Mouse (Mus musculus) kidney, postnatal 36 days (tissue): ENCODE measurements at regions not wholly inside any gene's neighbourhood (a gene's known extent, or its start where the extent isn't known, plus 50 kb on each side); places are given as distances from the start of the nearest gene placed in this dataset.

Source experiments
- DNase-seq, 2 experiments: peaks; one replicate each; pipeline ENCODE4 v3.0.0; 2021 to 2022; ENCODE audit warnings: mixed read lengths in 2 of 2

DNA sequence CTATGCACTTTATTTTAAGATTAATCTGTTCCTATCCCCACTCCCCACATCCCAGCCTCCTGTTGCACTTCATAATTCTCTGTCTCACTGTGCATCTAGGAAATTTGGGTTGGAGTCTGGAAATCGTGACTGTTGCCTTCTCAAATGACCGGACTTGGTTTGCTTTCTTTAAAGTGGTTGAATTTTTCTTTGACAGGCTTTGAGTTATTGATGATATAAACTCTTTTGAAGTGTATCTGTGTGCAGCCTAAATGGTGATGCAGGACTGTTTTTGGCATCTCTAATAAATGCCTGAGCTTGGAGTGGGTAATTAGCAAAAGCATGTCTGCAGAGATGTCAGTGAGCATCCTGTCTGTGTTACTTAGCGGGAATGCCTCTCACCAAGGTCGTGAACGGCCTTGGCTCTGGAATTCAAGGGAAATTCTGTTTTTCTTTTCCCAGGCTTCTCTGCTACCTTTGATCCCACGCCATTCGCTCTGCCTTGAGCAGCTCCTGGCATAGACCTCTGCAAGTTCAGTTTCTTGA lies 292.8 kb upstream of the Igfbp3 start:
- DNase-seq = no peak

DNA sequence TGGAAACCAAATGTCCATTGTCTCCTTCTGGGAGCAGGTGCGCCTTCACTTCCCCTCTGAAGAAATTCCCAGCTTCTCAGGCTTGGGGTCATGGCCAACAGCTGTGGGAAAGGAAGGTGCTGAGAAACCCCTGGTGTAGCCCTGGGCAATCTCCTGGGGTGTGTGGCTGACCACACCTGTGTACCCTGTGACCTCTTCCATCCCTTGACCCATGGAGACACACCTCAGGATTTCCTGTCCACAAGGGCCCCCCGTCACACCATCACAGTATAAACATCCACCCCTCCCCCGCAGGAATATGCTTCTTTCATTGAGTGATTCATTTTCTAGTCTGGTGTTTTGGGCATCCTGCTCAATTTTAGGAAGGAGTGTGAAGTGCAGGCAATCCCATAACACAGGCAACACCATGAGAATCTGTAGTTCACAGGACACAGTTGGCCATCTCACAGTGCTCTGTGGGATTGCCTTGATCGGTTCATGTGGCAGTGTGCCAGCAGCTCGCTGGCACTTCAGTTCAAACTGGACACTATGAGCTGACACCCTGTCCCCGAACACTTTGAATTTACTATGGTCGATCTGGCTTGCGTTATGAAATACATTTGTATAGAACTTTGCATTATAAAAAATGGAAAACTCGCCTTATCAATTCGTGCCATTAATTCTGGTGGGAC lies 291.1 kb upstream of the Igfbp3 start:
- peak; percentile 65 to 79 for DNase-seq

DNA sequence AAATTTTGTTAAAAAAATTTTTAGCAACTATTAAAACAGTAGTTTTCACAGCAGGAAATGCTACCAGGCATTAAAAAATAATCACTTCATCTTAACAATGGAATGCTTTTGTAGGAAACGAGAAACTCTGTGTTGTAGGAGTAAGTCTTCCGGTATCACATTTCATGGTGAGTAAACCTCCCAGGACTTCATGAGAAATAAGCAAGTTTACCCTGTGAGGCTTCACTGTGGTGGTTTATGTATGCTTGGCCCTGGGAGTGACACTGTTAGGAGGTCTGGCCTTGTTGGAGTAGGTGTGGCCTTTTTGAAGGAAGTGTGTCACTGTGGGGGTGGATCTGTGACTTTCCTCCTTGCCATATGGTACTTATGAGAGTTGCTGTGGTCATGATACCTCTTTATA lies 289.0 kb upstream of the Igfbp3 start:
- no peak for DNase-seq

DNA sequence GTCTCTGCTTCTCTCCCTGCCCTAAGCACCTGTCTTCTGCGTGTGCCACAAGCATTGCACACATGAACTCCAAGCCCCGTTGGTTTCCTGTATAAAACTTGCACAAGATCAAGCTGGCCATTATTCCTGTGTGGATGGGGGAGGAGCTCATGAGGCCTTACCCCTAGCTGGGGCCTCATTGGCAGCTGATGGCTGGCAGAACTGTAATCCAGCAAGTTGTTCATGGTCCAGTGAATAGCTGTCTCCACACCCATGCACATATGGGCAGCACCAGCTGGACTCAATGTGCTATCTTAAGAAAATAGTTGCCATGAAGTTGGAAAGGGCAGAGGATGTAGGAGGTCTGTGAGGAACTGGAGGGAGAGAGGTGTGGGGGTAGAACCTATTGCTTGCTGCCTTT lies 288.3 kb upstream of the Igfbp3 start:
- DNase-seq = no peak

DNA sequence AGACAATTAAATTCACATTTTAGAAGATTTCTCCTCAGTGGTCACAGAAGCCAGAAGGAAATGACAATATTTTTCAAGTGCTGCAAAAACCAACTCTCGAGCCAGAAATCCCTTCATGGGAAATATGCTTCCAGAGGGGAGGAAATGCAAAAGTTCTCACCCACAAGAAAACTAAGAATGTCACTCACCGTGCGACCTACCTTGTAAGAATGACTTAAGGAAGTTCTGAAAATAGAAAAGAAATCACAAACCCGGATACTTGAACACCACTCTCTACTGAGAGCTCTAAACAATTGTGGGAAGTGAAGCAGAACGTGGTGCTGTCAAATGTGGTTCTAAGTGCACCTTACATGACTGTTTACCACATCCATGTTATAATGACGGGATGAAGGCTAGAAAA lies 284.1 kb upstream of the Igfbp3 start:
- DNase-seq = peak in 1 of 2 experiments; percentile 53

DNA sequence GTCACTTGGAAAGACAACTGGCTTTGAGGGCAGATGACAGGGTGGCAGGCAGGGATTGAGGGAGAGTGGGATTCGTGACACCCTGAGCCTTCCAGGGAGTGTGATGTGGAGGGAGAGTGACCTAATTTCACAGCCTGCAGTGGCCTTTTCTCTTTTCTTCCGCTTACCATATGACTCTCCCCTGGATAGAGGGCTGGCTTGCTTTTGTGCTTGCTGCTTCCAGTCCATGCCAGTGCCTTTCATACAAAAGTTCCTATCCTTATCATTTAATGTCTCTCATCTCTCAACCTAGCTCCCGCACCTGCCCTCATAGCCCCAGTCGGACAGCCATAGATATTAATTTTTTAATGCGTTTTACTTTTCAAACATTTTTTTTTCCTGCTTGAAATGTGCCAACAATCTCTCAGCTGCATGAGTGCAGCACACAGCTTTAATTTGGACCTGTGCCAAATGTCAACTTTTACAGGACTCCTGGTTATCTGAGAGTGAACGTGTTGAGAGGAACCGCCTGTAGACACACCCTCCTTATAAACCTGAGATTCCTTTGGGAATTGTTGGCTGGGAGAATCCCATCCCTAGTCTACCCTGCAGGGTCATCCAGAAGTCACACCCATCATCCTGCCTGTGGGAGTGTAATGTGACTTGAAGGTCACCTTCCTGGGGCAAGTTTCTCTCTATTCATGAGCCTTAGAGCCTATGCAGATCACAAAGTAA lies 260.3 kb upstream of the Igfbp3 start:
- peak in 1 of 2 experiments; percentile 17 for DNase-seq

DNA sequence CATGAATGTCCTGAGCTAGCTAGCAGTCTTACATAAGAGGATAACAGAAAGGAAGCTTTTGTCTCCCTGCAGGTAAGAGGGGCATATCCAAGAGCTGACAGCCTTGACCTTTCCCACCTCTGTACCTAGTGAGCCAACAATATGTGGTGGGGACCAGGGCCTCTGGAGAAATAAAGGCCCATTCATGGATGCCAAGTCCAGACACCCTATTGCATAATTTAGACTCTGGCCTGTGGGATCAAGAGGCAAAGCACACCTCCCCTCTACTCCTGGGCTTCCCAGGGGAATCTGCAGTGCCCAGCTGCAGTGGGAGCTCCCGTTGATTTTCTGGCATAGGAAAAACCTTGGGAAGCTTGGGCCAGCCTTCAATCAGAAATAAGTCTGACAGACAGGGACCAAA lies 251.8 kb upstream of the Igfbp3 start:
- DNase-seq = no peak

DNA sequence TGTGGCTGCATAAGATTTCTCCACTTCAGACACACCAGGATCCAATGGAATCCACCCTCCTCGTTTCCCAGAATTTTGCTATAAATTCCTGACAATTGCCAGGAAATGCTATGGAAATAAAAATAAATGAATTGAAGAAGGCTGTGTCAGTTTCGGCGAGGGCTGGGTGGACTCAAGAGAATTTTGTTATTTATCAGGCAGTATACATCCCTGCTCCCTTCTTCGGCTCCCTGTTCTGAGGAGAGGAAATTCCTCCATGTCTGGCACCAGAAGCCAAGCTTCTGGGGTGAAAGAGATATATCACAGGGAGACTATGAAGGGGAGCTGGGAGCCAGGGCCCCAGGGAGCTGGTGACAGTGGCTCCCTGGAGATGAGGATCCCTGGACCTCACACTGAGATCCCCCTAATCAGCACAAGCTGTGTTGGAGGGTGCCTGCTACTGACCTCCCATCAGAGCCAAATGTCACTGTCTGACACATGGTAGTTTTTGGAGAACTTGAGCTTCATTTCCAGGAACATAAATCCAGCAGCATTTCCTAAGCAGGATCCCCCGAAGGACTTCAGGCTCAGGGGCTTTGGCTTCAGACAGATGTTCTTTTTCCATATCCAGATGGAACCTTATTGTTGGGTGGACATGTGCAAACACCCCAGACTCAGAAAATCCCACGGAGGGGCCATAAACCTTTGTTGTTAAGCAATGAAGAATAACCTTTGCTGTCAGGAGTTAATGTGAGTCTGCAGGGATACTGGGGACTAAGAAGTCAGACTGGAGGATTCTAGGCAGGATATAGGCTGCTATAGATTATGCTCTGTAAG lies 248.4 kb upstream of the Igfbp3 start:
- DNase-seq = no peak

DNA sequence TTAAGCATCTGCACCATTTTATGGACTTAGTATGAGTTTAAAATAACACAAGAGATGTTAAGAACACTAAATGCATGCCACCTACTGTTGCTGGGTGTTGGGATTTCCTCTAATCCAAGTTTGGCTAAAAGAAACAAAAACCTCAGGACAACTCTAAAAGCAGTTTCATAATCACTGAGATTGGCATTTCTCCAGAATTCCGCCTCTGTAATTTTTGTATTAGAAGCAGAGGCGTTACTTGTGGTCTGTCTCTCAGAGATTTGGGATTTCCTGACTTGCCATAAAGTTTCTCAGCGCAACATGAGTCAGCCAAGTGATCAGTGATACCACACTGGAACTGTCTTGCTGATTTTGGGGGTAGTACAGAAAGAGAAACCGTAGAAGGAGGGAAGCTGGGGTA lies 238.0 kb upstream of the Igfbp3 start:
- no peak for DNase-seq

DNA sequence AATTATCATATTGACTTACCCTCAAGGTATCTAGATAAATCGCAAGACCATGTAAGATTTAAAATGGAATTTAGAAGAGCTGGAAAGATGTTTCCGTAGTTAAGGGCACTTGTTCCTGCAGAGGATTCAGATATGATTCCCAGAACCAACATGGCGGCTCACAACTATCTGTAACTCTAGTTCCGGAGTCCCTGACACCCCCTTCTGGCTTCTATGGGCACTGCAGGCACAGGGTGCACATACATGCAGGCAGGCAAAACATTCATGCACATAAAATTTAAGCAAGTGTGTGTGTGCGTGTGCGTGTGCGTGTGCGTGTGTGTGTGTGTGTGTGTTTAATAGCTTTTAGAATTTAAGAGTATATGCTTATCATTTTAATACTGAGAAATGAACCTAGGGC lies 230.8 kb upstream of the Igfbp3 start:
- no peak for DNase-seq

DNA sequence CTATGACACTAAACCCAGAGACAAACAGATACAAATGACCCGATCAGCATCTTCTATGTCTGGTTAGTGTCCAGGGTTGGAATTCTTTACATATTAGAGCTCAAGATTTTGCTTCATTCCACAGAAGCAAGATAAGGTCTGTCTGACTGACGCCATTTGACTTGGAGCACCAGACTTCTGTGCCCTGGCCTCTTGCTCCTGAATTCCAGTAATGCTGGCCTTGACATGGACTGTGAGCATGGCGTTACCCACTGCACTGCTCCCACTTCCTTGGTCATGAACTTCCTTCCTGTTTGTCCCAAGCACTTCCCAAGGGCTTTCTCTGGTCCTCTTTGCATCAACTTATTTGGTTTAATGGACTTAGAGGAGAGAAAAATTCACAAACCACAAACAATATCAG lies 225.6 kb upstream of the Igfbp3 start:
- DNase-seq = peak; percentile 10 to 20

DNA sequence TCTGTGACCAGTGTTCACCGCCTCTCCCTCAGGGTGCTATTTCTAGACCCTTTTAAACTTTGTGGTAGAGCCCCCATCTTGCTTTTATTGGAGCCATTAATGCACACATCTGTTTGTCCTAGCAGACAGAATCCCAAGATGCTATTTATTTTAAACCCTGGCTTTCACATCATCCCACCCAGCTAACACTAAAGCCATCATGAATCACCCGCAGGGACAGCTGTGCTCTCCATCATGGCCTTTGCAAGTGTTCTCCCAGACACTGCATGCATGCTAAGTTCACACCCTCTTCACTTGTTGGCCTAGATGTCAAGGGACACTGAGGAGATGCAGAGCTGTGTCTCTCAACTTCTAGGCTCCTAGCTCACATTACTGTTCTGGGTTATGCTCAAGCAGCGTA lies 220.9 kb upstream of the Igfbp3 start:
- DNase-seq = no peak

DNA sequence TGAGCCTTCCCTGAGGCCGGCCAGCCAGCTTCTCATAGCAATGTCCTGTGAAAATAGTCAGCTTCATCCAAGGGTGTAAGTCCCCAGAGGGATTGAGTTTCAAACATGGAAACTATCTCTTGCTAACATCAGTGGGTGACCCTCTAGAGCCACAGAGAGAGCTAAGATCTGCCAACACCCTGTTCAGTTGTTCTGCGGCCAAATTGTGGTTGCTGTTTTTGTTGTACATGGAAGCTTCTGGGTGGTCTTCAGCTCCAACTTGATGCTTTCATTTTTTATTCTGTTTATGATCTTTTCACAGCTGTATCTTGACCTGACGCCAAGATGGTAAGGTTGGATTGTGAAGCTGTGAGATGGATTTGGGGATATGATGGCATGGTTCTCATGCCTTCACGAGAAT lies 214.0 kb upstream of the Igfbp3 start:
- no peak for DNase-seq

DNA sequence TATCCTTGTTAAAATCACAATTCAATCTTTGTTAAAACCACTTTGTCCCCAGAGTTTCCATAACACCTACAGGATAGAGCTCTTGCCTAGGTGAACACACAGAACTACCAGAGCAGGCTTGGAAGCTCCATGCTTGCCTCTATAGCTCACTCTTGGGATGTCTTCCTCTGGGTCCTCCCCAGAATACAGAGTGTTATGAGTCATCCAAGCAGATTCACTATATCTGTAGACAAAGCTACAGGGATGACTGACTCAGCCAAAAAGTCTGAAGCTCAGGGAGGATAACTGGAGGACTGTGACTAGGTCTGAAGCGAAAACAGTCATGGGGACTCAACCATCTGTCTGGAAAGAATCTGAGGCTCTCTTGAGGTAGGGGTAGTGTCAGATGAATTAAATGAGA lies 211.5 kb upstream of the Igfbp3 start:
- DNase-seq = no peak

DNA sequence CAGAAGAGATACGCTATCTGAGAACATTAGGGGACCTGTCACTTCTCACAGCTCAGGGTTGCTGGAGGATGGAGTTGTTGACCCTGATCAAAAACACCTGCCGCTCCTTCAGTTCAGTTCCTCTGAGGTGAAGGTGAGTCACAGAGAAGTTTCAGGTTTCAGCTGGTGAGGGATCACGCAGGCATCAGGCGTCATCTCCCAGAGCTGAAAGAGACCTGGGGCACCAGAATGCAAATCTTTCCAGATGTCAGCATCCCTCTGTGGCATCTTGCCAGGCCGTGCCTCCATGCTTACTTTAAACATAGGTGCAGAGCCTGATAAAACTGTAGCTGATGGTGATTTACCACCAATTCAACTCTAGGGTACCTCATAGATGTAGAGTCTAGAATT lies 210.4 kb upstream of the Igfbp3 start:
- peak in 1 of 2 experiments; percentile 8 for DNase-seq

DNA sequence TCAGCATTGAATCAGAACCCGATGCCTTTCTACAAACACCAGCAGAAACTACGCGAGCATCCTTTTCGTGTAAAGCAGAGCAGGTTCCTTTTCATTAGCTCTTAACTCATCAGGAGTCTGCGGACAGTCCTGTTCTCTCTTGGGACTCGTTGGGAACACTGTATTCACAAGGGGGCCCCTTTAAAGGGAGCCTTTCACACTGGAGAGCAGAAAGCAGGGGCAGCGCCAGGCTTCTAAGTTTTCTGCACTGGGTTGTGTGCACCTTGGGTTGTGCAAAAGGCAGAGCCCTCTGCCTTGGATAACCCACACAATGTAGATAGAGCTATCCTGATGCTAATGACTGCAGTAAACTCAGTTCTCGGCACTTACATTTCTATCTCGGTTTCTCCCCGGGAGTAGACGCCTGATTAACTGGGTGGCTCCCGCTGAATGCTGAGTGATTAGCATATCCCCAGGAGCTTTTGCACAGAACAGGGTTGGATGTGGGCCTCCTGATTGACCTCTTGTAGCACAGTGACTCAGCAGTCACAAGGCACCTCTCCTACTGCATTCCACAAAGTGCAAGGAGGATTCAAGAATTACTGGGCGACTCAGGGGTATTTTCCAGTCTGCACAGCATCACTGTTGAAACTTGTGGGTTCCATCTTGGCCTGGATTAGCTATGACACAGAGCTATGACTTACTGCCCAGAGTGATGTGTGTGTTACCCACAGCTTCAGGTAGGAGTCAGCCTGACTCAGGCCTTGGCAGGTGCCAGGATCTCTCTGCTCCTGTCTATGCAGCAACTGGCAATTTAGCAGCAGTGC lies 209.8 kb upstream of the Igfbp3 start:
- DNase-seq = peak; percentile 35 to 52

DNA sequence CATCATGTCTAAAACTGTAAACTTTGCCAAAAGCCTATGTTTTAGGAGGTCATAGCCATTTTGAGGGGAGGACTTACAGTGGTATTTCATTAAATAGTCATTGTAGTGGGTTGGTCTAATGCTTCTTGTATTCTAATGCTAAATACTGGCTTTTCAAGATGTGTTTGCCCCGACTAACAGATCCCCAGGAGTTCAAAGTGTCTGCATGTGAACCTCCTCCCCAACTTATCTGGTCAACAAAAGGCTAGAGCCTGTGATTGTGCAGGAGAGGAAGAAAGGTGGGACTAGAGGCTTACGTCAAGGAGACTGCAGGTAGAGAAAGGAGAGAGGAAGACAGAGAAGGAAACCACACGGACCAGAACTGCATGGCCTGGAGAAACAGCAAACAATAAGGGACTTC lies 198.9 kb upstream of the Igfbp3 start:
- no peak for DNase-seq

DNA sequence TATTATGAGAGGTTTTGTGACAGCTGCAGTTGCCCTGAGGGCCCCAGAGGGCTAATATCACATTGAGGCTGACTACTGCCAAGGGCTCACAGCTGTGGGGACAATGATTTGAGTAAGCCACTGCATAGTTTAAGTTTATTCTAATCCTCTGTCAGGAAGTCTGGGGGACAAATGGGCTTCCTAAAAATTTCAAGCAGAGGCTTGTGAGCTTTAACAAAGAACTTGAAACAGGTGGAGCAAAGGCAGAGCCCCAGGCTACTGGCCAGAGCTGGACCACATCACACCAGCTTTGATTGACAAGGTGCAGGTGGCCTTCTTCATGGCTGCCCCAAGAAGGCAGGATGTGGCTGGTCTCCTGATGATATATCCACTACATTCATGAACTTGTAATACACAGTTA lies 195.3 kb upstream of the Igfbp3 start:
- no peak for DNase-seq

DNA sequence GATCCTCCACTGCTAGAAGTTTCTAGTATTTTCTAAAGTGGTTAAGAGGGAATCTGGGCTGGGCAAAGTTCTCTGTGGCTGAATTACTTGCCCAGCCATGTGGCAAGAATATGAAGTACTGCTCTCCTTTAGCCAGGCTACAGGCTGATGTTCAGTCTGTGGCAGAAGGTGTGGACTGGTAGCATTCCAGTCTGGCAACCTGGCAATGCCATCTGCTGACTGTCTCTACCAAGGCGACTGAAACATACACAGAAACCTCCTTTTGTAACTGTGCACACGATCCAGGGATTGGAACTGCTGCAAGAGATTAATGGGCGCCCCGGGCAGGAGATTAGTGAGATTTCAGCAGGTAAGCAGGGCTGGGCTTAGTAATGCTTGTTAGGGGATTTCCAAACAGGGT lies 190.9 kb upstream of the Igfbp3 start:
- no peak for DNase-seq

DNA sequence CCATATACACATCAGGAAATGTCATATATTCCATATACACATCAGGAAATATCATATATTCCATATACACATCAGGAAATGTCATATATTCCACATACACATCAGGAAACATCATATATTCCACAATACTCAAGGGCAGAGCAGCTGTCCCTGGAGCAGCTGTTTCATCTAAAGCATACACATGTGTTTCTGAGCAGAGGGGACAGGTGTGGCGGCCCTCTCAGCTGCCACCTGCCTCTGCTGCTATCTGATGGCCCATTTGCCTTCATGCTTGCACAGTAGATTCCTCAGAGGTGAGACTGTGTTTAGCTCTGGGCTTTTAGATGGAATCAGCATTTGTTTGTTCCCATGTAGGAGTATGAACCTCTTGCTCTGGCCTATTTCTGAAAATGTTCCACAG lies 158.1 kb upstream of the Igfbp3 start:
- no peak for DNase-seq

DNA sequence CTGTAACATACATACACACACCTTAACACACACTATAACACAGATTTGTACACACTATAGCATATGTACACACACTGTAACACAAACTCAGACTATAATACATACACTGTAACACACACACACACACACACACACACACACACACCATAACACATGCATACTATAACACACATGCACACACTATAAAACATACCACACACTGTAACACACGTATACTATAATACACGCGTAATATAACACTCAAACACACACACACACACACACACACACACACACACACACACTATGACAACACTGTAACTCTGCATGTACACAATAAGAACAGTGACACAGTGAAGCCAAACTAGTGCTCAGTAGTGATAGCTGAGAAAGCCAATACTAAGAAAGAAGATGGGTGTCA lies 147.7 kb upstream of the Igfbp3 start:
- DNase-seq = no peak

DNA sequence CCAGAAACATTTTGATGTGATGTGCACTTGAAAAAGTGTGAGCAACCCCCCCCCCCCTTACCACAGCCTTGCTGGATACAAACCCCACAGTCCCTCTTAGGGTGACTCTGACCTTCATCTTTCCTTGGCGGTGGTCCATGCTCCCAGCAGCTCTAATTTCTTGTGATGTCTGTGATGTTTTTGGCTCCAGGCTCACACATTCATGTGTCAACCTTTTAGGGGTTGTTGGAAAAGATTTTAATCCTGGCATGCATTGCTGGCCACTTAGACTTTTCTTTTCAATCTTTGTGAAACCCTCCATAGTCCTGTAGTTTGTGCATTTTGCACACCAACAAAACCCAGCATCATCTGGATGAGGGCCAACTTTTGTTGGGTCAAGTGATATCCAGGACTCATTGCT lies 134.9 kb upstream of the Igfbp3 start:
- peak in 1 of 2 experiments; percentile 2 for DNase-seq

DNA sequence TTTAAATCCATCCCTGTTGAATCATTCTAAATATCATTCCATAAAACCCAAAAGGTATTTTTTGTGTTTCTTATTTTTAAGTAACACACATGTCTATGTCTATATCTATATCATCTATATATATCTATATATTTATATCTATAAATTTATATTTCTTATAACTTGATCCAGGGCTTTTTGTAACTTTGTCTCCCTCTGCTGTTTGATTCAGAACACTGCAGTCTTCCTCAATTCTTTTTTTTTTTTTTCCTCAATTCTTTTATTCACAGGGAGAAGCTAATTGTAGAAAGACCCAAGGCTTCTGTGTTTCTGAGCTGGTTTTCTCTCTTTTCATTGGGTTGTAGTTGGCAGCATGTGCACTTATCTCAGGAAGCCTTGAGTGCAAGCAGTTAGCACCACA lies 124.1 kb upstream of the Igfbp3 start:
- no peak for DNase-seq
